Mouse (Mus musculus) ES-E14 (cell line): ENCODE data around the gene Stmn1.

Experiments used
- CHD2 ChIP-seq: IDR thresholded peaks from 2 replicates; pipeline ENCODE4 v1.6.1; 2014; ENCODE audit warnings: mild to moderate bottlenecking, low read depth, low read length, inconsistent platforms
- ZC3H11A ChIP-seq: IDR thresholded peaks from 2 replicates; pipeline ENCODE4 v1.6.1; 2012; ENCODE audit warnings: low read depth, mild to moderate bottlenecking, inconsistent platforms, low read length, borderline replicate concordance
- ZNF384 ChIP-seq: IDR thresholded peaks from 2 replicates; pipeline ENCODE4 v1.6.1; 2012; ENCODE audit warnings: low read depth, low read length, inconsistent platforms

GRCm38 (mm10) chr4:134511730-134512129 is 43.6 kb downstream of the Stmn1 start:
- no peak for TF ChIP-seq CHD2
- TF ChIP-seq ZC3H11A = no peak
- no peak for TF ChIP-seq ZNF384
